Mouse (Mus musculus): Measurements from ENCODE around the gene Cd209f.
"Not testable (repeated sequence)": the region's sequence is repeated elsewhere in the genome, so short reads cannot be mapped to it uniquely, and the experiment has no call there.

Cd209f gene

DNA sequence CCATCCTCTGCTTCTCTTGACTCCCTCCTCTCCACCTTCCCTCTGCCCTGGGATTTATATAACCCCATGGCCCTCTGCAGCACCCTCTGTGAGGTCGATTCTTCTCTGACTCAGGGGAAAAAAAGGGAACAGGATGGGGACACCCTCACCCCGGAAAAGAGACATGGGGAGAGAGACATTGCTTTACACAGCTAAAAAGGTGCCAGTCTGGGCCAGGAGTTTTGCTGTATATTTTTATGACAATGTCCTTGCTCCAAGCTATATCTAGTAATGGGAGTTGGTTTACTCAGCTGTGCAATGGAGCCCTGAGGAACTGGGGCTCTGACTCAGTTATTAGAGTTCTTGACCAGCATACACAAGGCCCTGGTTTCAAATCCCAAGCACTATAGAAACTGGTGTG is at the start of gene Cd209f:
TSS of gene Cd209f (minus strand) at position 101 of the 400 bp plus-strand sequence.
- not testable (repeated sequence) for DNase-seq (ENCODE audit: low spot score in 2 of 2)

GRCm38 (mm10) chr8:4154878-4155277 is 49.2 kb upstream of the Cd209f start:
- no peak for DNase-seq (ENCODE audit: low spot score in 2 of 2)

GRCm38 (mm10) chr8:4147272-4147671 is 41.6 kb upstream of the Cd209f start:
- no peak for DNase-seq (ENCODE audit: low spot score in 2 of 2)

DNA sequence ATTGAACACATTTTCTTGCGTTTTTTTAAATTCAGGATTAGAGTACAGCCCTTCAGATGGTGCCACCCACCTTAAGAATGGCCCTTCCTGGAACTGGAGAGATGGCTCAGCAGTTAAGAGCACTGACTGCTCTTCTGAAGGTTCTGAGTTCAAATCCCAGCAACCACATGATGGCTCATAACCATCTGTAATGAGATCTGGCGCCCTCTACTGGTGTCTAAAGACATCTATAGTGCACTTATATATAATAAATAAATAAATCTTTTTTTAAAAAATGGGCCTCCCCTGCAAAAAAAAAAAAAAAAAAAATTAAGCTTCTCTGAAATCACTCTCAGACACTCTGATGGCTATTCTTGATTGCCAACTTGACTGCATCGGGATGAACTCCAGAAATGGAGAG is 36.1 kb upstream of the Cd209f start:
- DNase-seq (ENCODE audit: low spot score in 2 of 2), result no peak

DNA sequence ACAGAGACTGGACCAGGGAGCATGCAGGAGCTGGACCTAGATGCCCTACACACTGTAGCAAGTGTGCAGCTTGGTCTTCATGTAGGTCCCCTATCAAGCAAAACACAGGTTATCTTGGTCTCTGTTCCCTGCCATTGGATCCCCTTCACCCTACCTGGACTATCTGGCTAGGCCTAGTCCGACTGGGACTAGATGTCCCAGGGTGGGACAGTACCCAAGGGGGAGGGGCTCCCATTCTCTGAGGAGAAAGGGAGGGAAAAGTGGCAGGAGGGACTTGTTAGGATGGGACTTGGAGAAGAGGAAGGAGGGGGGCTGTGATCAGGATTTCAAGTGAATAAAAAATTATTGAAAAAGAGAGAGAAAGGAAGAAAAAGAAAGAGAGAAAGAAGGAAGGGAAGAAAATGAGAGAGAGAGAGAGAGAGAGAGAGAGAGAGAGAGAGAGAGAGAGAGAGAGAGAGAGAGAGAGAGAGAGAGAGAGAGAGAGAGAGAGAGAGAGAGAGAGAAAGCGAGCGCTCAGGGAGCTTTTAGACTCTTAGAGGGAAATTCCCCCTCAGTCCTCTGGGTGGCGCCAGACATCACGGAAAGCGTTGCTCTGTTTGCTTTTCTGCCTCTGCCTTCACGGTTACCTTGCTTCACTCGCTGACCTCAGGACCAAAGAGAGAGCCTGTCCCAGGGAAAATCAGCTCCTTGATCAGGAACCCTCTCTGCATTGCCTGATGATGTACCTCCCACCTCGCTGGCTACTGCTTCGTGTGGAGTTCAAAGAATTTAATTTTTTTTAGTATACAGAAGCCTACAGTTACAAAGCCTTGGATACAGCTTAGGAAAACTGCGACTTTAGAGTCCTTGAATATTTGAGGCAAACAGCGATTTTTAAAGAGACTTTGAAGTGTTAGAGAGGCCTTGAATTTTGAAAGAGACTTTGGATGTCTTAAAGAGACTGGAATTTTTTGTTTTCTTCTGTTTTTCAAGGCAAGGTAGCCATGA is 34.3 kb upstream of the Cd209f start:
- peak; percentile 49 to 73 for DNase-seq (ENCODE audit: low spot score in 2 of 2)

DNA sequence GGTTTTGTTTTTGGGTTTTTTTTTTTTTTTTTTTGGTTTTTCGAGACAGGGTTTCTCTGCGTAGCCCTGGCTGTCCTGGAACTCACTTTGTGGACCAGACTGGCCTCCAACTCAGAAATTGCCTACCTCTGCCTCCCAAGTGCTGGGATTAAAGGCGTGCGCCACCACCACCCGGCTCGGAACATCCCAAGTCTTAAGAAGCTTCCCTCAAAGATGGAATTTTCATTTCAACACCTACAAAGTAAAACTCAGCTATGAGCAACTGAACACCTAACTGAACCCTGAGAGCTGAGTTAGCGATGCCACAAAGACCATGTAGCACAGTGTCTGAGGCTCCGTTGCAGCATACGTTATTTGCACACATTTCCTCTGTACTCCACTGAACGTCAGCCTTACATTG is 28.2 kb upstream of the Cd209f start, which contains the start of gene Cd209g:
TSS of gene Cd209g (plus strand) at position 301 of the 400 bp plus-strand sequence.
- no peak for DNase-seq (ENCODE audit: low spot score in 2 of 2)

- DNase-seq (ENCODE audit: low spot score in 2 of 2), result not testable (repeated sequence)
These were observed 17.1 kb downstream of the Cd209f start for GRCm38 (mm10) chr8:4088514-4088913.

DNA sequence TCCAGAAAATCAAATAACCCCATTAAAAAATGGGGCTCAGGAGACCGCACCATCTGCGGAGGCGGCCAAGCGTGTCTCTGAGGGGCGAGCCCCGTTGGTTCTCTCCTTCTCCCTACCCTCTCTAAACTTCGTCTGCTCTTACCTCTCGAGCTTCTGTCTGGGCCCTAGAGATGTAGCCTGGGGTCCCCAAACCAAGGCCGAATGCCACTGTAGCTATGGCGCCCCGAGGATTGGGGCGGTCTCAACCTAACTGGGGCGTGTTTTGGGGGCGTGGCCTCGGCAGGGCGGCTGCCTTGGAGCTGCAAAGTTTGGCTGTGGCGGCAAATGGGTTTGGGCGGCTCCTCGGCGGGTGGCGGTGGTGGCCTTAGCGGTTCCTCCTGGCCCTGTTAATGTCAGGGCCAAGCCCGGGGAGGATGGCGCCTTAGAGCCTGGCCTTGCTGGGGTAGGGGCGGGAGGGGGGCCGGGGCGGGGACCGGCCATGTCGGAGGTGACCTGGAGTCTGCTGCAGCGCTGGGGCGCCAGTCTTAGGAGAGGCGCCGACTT is 18.4 kb downstream of the Cd209f start:
- DNase-seq (ENCODE audit: low spot score in 2 of 2), result not testable (repeated sequence)
